Mouse (Mus musculus) bone marrow macrophage, adult 2 months (primary cell): ENCODE measurements around the gene Myo15b. TPM values are rescaled to one million over a fixed set of nuclear protein-coding genes. Genes with fewer than 3 reads are reported as not detected.

Source experiments
- H3K27ac ChIP-seq: 2 replicates; pipeline ENCODE4 v1.5.1; 2012; ENCODE audit warnings: low read depth, low read length; ENCODE audit not compliant: insufficient read depth
- H3K4me1 ChIP-seq: 2 replicates; pipeline ENCODE4 v1.6.1; 2012; ENCODE audit warnings: low read length; ENCODE audit not compliant: control insufficient read depth, insufficient read depth
- H3K4me3 ChIP-seq: 2 replicates; pipeline ENCODE4 v1.5.1; 2012; ENCODE audit warnings: mild to moderate bottlenecking, low read length, moderate library complexity; ENCODE audit not compliant: insufficient read depth
- CTCF ChIP-seq: IDR thresholded peaks from 2 replicates; pipeline ENCODE4 v1.5.1; 2012; ENCODE audit warnings: low read depth, mild to moderate bottlenecking, low read length, moderate library complexity
- POLR2A ChIP-seq: IDR thresholded peaks from 2 replicates; pipeline ENCODE4 v1.6.1; 2012; ENCODE audit warnings: mild to moderate bottlenecking, low read depth, low read length, borderline replicate concordance
- polyA plus RNA-seq: library from polyadenylated mRNA; stranded (reverse); fragments of >200 nt; gene quantifications from 2 replicates; pipeline ENCODE4 v1.2.4, GENCODE M21; 2012; ENCODE audit not compliant: missing spikeins, insufficient read depth, insufficient read length

The Myo15b gene
- polyA plus RNA-seq, 1 experiment, result not detected

- no peak for TF ChIP-seq POLR2A
- Histone ChIP-seq H3K27ac (peak within 1 kb of the TSS; percentile 14; the same call in 1 of the 2 replicates), H3K4me1 (peaks cover 7% of the 10 kb centered on the region; the same call in 1 of the 2 replicates), H3K4me3 (peak within 1 kb of the TSS; percentile 96)
Observed at GRCm38 (mm10) chr11:115814605-115815450, 43.4 kb upstream of the Myo15b start, which contains the start of gene Tsen54. TSS of gene Tsen54 (plus strand) at chr11:115814724.

DNA sequence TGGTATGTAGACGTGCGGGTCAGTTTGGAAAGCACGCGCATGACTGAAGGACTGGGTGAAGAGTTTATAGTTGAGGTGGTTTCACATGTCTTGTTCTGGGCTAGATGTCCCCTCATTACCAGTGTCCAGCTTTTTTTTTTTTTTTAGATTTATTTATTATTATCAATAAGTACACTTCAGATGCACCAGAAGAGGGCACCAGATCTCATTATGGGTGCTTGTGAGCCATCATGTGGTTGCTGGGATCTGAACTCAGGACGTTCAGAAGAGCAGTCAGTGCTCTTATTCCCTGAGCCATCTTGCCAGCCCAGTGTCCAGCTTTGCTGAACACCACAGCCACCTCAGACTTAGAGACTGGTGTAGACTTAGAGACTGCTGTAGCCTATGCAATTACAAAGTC, 40.9 kb upstream of the Myo15b start:
- Histone ChIP-seq H3K4me1 (peaks cover 13% of the 10 kb centered on the region), H3K27ac (no peak overlapping the region), H3K4me3 (no peak overlapping the region)
- no peak for TF ChIP-seq CTCF
- no peak for TF ChIP-seq POLR2A

GRCm38 (mm10) chr11:115819915-115820623, 38.1 kb upstream of the Myo15b start:
- peaks cover 18% of the 10 kb centered on the region for H3K4me1 ChIP-seq
- no peak overlapping the region for H3K4me3 ChIP-seq
- no peak overlapping the region for H3K27ac ChIP-seq
- TF ChIP-seq POLR2A (no peak), CTCF (no peak)

DNA sequence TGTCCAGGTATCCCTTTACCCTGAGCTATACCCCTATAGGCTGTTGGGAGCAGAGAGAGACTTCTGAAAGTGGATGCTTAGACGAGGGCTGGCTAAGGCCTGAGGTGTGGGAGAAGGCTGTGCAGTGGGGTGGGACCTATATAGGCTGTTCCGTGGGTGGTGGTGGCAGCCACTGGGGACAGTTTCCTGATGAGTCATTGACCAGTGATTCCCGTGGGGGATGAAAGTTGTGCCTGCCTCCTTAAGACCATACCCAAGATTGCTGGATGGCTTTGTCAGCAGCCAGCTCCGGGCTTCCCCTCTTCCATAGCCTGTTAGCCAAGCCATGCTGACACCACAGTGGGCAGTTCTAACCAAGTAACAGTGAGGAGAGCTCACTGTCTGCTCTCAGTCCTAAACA, 37.2 kb upstream of the Myo15b start:
- Histone ChIP-seq H3K4me3 (no peak overlapping the region), H3K27ac (no peak overlapping the region), H3K4me1 (peaks cover 14% of the 10 kb centered on the region)
- TF ChIP-seq CTCF, result no peak
- TF ChIP-seq POLR2A, result no peak

DNA sequence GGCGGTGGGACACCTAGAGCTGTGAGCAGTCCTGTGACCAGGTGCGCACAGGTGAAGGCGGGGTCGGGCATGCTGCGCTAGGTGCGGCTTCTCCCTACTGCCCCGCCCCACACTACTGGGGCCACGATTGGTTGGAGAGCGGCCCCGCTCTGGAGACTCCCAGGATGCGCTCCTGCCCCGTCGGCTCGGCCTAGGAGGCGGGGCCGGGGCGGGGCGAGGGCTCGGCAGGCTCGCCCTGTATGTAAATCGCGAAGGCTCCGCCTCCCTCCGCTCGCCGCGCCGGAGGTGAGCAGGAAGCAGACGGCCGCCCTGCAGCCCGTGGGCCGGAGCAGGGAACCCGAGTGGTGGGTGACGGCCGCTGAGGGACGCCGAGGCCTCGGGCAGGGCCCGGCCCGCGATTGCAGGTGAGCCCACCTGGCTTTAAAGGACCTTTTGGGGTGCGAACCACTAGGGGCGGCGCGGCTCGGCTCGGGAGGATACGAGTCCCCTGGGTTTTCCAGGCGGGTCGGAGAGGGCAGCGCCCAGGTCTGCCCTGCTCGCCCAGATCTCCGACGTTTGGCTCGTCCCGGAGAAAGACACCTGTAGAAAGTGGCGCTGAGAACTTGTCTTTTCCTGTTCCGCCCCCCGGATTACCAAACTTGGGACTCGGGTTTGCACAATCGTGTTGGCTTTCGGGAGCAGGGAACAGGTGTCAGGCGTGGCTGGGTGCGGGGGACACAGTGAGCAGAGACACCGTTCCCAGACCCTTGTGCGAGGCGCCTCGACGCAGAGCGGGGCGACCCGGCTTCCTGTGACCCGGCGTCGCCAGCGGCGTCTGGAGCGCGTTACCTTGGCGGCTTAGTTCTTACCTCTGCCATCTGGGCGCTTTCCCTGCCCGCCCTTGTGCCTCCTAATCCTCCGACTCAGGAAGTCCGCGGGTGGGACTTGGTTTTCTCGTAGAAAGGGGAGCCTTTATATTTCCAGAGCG, 34.1 kb upstream of the Myo15b start, which contains the start of gene Llgl2:
TSS of gene Llgl2 (plus strand) at position 276 of the 967 bp plus-strand sequence.
- Histone ChIP-seq H3K4me3 (peak within 1 kb of the TSS; percentile 81), H3K27ac (no peak within 1 kb of the TSS), H3K4me1 (peaks cover 13% of the 10 kb centered on the region)
- TF ChIP-seq CTCF (no peak; the same call in 1 of the 2 replicates), POLR2A (no peak)

DNA sequence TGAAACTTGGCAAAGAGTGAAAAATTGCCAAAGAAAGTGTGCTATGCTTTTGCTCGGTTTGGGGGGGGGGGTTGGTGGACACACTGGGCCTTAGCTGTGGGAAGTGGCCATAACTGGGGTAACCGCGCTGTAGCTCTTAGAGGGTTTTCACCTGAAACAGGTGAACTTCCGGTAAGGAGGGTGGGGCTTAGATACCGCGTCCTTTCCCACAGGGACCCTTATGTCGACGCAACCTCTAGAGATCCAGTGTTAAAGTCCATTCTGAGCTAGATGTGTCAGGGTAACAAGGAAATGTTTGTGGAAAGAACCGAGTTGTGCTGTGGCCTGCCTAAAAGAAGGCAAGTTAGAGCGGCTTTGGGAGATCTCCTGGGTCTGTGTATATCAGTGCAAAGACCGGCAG, 33.4 kb upstream of the Myo15b start:
- TF ChIP-seq POLR2A (no peak), CTCF (no peak)
- H3K4me3 ChIP-seq, result peak overlapping the region; percentile 81
- H3K4me1 ChIP-seq, result peaks cover 13% of the 10 kb centered on the region
- H3K27ac ChIP-seq, result no peak overlapping the region

- no peak overlapping the region for H3K4me3 ChIP-seq
- TF ChIP-seq CTCF, result no peak
- no peak for TF ChIP-seq POLR2A
- H3K4me1 ChIP-seq, result peaks cover 7% of the 10 kb centered on the region
- H3K27ac ChIP-seq, result no peak overlapping the region
Observed at GRCm38 (mm10) chr11:115826487-115826886, 31.7 kb upstream of the Myo15b start.

GRCm38 (mm10) chr11:115827624-115828023, 30.6 kb upstream of the Myo15b start:
- TF ChIP-seq POLR2A (no peak), CTCF (no peak)
- Histone ChIP-seq H3K27ac (no peak overlapping the region), H3K4me1 (peaks cover 7% of the 10 kb centered on the region), H3K4me3 (no peak overlapping the region)

GRCm38 (mm10) chr11:115829036-115829435, 29.2 kb upstream of the Myo15b start:
- H3K4me3 ChIP-seq, result no peak overlapping the region
- TF ChIP-seq POLR2A, result no peak
- TF ChIP-seq CTCF, result no peak
- no peak overlapping the region for H3K27ac ChIP-seq
- 0 out of 2 replicates have a peak, but pooled peaks cover 3% of the 10 kb centered on the region for H3K4me1 ChIP-seq
